Mouse (Mus musculus) limb, embryonic 10.5 days (tissue): ENCODE measurements around the gene Stk31. TPM values are rescaled to one million over a fixed set of nuclear protein-coding genes. Genes with fewer than 3 reads are reported as not detected.
A peak's percentile ranks its signal among the peaks of the same experiment; 100 is the strongest.
"Not testable (repeated sequence)": the region's sequence is repeated elsewhere in the genome, so short reads cannot be mapped to it uniquely, and the experiment has no call there.

Experiments
- DNase-seq: peaks from one replicate; pipeline ENCODE4 v3.0.0-alpha.2; 2017; ENCODE audit warnings: low spot score
- H3K27ac ChIP-seq: fragments of 300-500 bp; sonication (generic); 2 replicates; pipeline ENCODE4 v1.5.1; 2016; ENCODE audit warnings: mild to moderate bottlenecking
- H3K27me3 ChIP-seq: fragments of 300-500 bp; sonication (generic); 2 replicates; pipeline ENCODE4 v1.6.1; 2016; ENCODE audit warnings: low read depth, mild to moderate bottlenecking; ENCODE audit not compliant: poor library complexity, severe bottlenecking
- H3K36me3 ChIP-seq: fragments of 300-500 bp; sonication (generic); 2 replicates; pipeline ENCODE4 v1.6.1; 2016; ENCODE audit warnings: mild to moderate bottlenecking, moderate library complexity
- H3K4me1 ChIP-seq: fragments of 300-500 bp; sonication (generic); 2 replicates; pipeline ENCODE4 v1.6.1; 2016
- H3K4me3 ChIP-seq: fragments of 300-500 bp; sonication (generic); 2 replicates; pipeline ENCODE4 v1.5.1; 2016; ENCODE audit warnings: mild to moderate bottlenecking, moderate library complexity
- H3K9me3 ChIP-seq: fragments of 300-500 bp; sonication (generic); replicated peaks from 2 replicates; pipeline ENCODE4 v1.6.1; 2016; ENCODE audit warnings: mild to moderate bottlenecking
- WGBS: fragments of 180-500 bp; shearing (Covaris S2); methylation state at CpG from one replicate; pipeline ENCODE4 v1.1.7; 2016; 5-methylcytosine and 5-hydroxymethylcytosine counted together
- polyA plus RNA-seq: library from polyadenylated mRNA; unstranded; fragments of >200 nt; fragmentation: Nextera tagmentation; extraction: Ambion mirVana; gene quantifications from 2 replicates; pipeline ENCODE4 v1.2.1, GENCODE M21; 2016

The Stk31 gene
- polyA plus RNA-seq, 1 experiment from 2014 or later = not detected

GRCm38 (mm10) chr6:49410830-49411229 is 15.4 kb downstream of the Stk31 start:
- 90% methylated on average over 3 of the region's 3 CpGs for WGBS
- H3K36me3 ChIP-seq = no peaks in the 10 kb centered on the region

GRCm38 (mm10) chr6:49412967-49413366 is 17.6 kb downstream of the Stk31 start:
- H3K27me3 ChIP-seq, H3K4me1 ChIP-seq, H3K9me3 ChIP-seq, H3K4me3 ChIP-seq, H3K27ac ChIP-seq, DNase-seq, H3K36me3 ChIP-seq: not testable (repeated sequence)
- 69% methylated on average over 2 of the region's 2 CpGs for WGBS

More at GRCm38 (mm10) chr6:49410830-49411229, 15.4 kb downstream of the Stk31 start:
- Histone ChIP-seq H3K9me3 (no peaks in the 10 kb centered on the region), H3K4me3 (no peak overlapping the region), H3K27ac (no peak overlapping the region), H3K27me3 (no peaks in the 10 kb centered on the region), H3K4me1 (no peaks in the 10 kb centered on the region)
- DNase-seq = no peak

- WGBS = 79% methylated on average over 1 of the region's 1 CpGs
- no peaks in the 10 kb centered on the region for H3K27me3 ChIP-seq
- no peak overlapping the region for H3K27ac ChIP-seq
- no peaks in the 10 kb centered on the region for H3K36me3 ChIP-seq
- no peaks in the 10 kb centered on the region for H3K9me3 ChIP-seq
- no peaks in the 10 kb centered on the region for H3K4me1 ChIP-seq
- no peak for DNase-seq
- H3K4me3 ChIP-seq = no peak overlapping the region
Measured at GRCm38 (mm10) chr6:49415971-49416370, 20.6 kb downstream of the Stk31 start.

- H3K27ac ChIP-seq = no peak overlapping the region
- 76% methylated on average over 1 of the region's 1 CpGs for WGBS
- DNase-seq = no peak
- H3K9me3 ChIP-seq = no peaks in the 10 kb centered on the region
- H3K4me1 ChIP-seq = no peaks in the 10 kb centered on the region
- no peak overlapping the region for H3K4me3 ChIP-seq
- no peaks in the 10 kb centered on the region for H3K36me3 ChIP-seq
- H3K27me3 ChIP-seq = no peaks in the 10 kb centered on the region
Measured at GRCm38 (mm10) chr6:49437306-49437705, 41.9 kb downstream of the Stk31 start.

- Histone ChIP-seq H3K36me3 (no peaks in the 10 kb centered on the region), H3K27ac (no peak overlapping the region), H3K27me3 (no peaks in the 10 kb centered on the region), H3K4me1 (no peaks in the 10 kb centered on the region), H3K9me3 (no peaks in the 10 kb centered on the region), H3K4me3 (no peak overlapping the region)
- no peak for DNase-seq
- WGBS = 85% methylated on average over 5 of the region's 5 CpGs
Measured at GRCm38 (mm10) chr6:49458112-49458511, 62.7 kb downstream of the Stk31 start.

- H3K4me3 ChIP-seq = no peak overlapping the region
- no peaks in the 10 kb centered on the region for H3K36me3 ChIP-seq
- H3K27ac ChIP-seq = no peak overlapping the region
- 94% methylated on average over 2 of the region's 2 CpGs for WGBS
- DNase-seq = no peak
- H3K27me3 ChIP-seq = no peaks in the 10 kb centered on the region
- H3K4me1 ChIP-seq = no peaks in the 10 kb centered on the region
- H3K9me3 ChIP-seq = no peaks in the 10 kb centered on the region; the same call in 1 of the 2 replicates
Measured at GRCm38 (mm10) chr6:49483205-49483604, 87.8 kb downstream of the Stk31 start.

GRCm38 (mm10) chr6:49491526-49491925 is 96.1 kb downstream of the Stk31 start:
- DNase-seq = no peak
- Histone ChIP-seq H3K36me3 (no peaks in the 10 kb centered on the region), H3K27me3 (no peaks in the 10 kb centered on the region), H3K9me3 (no peaks in the 10 kb centered on the region), H3K27ac (no peak overlapping the region), H3K4me1 (no peaks in the 10 kb centered on the region), H3K4me3 (no peak overlapping the region)
- WGBS = 88% methylated on average over 10 of the region's 10 CpGs

GRCm38 (mm10) chr6:49519053-49519452 is 123.6 kb downstream of the Stk31 start:
- no peaks in the 10 kb centered on the region for H3K36me3 ChIP-seq
- no peak overlapping the region for H3K27ac ChIP-seq
- WGBS = 11% methylated on average over 6 of the region's 6 CpGs
- peak; percentile 88 for DNase-seq
- no peaks in the 10 kb centered on the region for H3K4me1 ChIP-seq
- no peaks in the 10 kb centered on the region for H3K9me3 ChIP-seq
- H3K27me3 ChIP-seq = no peaks in the 10 kb centered on the region
- H3K4me3 ChIP-seq = no peak overlapping the region

Other genes starting within 250 kb of the Stk31 start
- gene Igf2bp3, start 180.6 kb upstream of the Stk31 start, polyA plus RNA-seq = 148 and 149 TPM in 2 replicates
- 126 and 128 TPM in 2 replicates for gene Tra2a, start 131.6 kb upstream of the Stk31 start, polyA plus RNA-seq
- 4.3 and 5.2 TPM in 2 replicates for gene Ccdc126, start 76.3 kb upstream of the Stk31 start, polyA plus RNA-seq
- gene Fam221a, start 27.9 kb upstream of the Stk31 start, polyA plus RNA-seq = 3.9 and 4.6 TPM in 2 replicates